Mouse (Mus musculus) intestine, embryonic 16.5 days (tissue): ENCODE data around the gene St7. TPM values are rescaled to one million over a fixed set of nuclear protein-coding genes. Genes with fewer than 3 reads are reported as not detected.

ENCODE experiments used
- ATAC-seq: fragments of 200-750 bp; cut with Nextera tagmentation; 2 replicates; pipeline ENCODE4 v1.8.0; 2017; ENCODE audit warnings: moderate TSS enrichment, moderate library complexity
- H3K27ac ChIP-seq: fragments of 300-500 bp; sonication (generic); 2 replicates; pipeline ENCODE4 v1.5.1; 2014; ENCODE audit warnings: mild to moderate bottlenecking, low read length
- H3K27me3 ChIP-seq: fragments of 300-500 bp; sonication (generic); replicated peaks from 2 replicates; pipeline ENCODE4 v1.6.1; 2014; ENCODE audit warnings: low read length, control low read depth, mixed read lengths; ENCODE audit not compliant: control insufficient read depth, insufficient read depth
- H3K36me3 ChIP-seq: fragments of 300-500 bp; sonication (generic); 2 replicates; pipeline ENCODE4 v1.6.1; 2014; ENCODE audit warnings: low read length, control low read depth; ENCODE audit not compliant: control insufficient read depth, insufficient read depth
- H3K4me1 ChIP-seq: fragments of 300-500 bp; sonication (generic); 2 replicates; pipeline ENCODE4 v1.6.1; 2014; ENCODE audit warnings: low read length, control low read depth, mixed read lengths; ENCODE audit not compliant: control insufficient read depth, insufficient read depth
- H3K4me2 ChIP-seq: fragments of 300-500 bp; sonication (generic); 2 replicates; pipeline ENCODE4 v1.6.1; 2014; ENCODE audit warnings: low read depth, low read length, control low read depth
- H3K4me3 ChIP-seq: fragments of 300-500 bp; sonication (generic); 2 replicates; pipeline ENCODE4 v1.5.1; 2014; ENCODE audit warnings: mild to moderate bottlenecking, low read length
- H3K9ac ChIP-seq: fragments of 300-500 bp; sonication (generic); 2 replicates; pipeline ENCODE4 v1.6.1; 2014; ENCODE audit warnings: low read depth, low read length
- H3K9me3 ChIP-seq: fragments of 300-500 bp; sonication (generic); 2 replicates; pipeline ENCODE4 v1.6.1; 2016; ENCODE audit warnings: low read length, control low read depth; ENCODE audit not compliant: control insufficient read depth
- WGBS: fragments of 180-500 bp; shearing (Covaris S2); extraction: QIAGEN DNeasy Blood & Tissue Kit; methylation state at CpG from one replicate; pipeline ENCODE4 v1.1.7; 2014; 5-methylcytosine and 5-hydroxymethylcytosine counted together
- polyA plus RNA-seq: library from polyadenylated mRNA; unstranded; fragments of >200 nt; fragmentation: Nextera tagmentation; extraction: Ambion mirVana; gene quantifications from 2 replicates; pipeline ENCODE4 v1.2.1, GENCODE M21; 2015

The St7 gene
- polyA plus RNA-seq, 1 experiment from 2014 or later, result 20.5 TPM

- Histone ChIP-seq H3K9me3 (no peaks in the 10 kb centered on the region), H3K4me3 (no peak overlapping the region), H3K27me3 (no peaks in the 10 kb centered on the region), H3K4me2 (no peak overlapping the region), H3K36me3 (no peaks in the 10 kb centered on the region), H3K9ac (no peak overlapping the region), H3K27ac (no peak overlapping the region), H3K4me1 (peaks cover 8% of the 10 kb centered on the region)
- ATAC-seq, result no peak
- 86% methylated on average over 13 of the region's 13 CpGs for WGBS
Observed at GRCm38 (mm10) chr6:17747724-17748123, 55.0 kb downstream of the St7 start.

GRCm38 (mm10) chr6:17748866-17749582 lies 56.3 kb downstream of the St7 start:
- Histone ChIP-seq H3K9me3 (no peaks in the 10 kb centered on the region), H3K27me3 (no peaks in the 10 kb centered on the region), H3K36me3 (no peaks in the 10 kb centered on the region), H3K4me2 (peak overlapping the region; percentile 82), H3K9ac (peak overlapping the region; percentile 65), H3K4me1 (peaks cover 8% of the 10 kb centered on the region), H3K27ac (peak overlapping the region; percentile 45; the same call in 1 of the 2 replicates), H3K4me3 (peak overlapping the region; percentile 51)
- peak; percentile 99 for ATAC-seq
- 7% methylated on average over 18 of the region's 18 CpGs for WGBS

- H3K36me3 ChIP-seq, result no peaks in the 10 kb centered on the region
Observed at GRCm38 (mm10) chr6:17749596-17749995, 56.9 kb downstream of the St7 start.

GRCm38 (mm10) chr6:17750041-17750660 lies 57.4 kb downstream of the St7 start:
- Histone ChIP-seq H3K27me3 (no peaks in the 10 kb centered on the region), H3K9me3 (no peaks in the 10 kb centered on the region), H3K36me3 (no peaks in the 10 kb centered on the region), H3K4me3 (no peak overlapping the region), H3K27ac (no peak overlapping the region), H3K4me1 (peaks cover 8% of the 10 kb centered on the region), H3K9ac (no peak overlapping the region), H3K4me2 (no peak overlapping the region)
- 73% methylated on average over 9 of the region's 9 CpGs for WGBS
- ATAC-seq, result no peak

More at GRCm38 (mm10) chr6:17749596-17749995, 56.9 kb downstream of the St7 start:
- 64% methylated on average over 3 of the region's 3 CpGs for WGBS
- Histone ChIP-seq H3K4me3 (peak overlapping the region; percentile 51), H3K9ac (0 out of 2 replicates have a peak overlapping the region, but pooled peaks have one; percentile 65), H3K9me3 (no peaks in the 10 kb centered on the region), H3K27ac (no peak overlapping the region), H3K27me3 (no peaks in the 10 kb centered on the region), H3K4me1 (peaks cover 8% of the 10 kb centered on the region), H3K4me2 (peak overlapping the region; percentile 82; the same call in 1 of the 2 replicates)
- no peak for ATAC-seq

- no peak overlapping the region for H3K4me3 ChIP-seq
- no peaks in the 10 kb centered on the region for H3K27me3 ChIP-seq
- H3K36me3 ChIP-seq, result no peaks in the 10 kb centered on the region
- H3K27ac ChIP-seq, result no peak overlapping the region
- H3K9me3 ChIP-seq, result no peaks in the 10 kb centered on the region
- no peak overlapping the region for H3K9ac ChIP-seq
- no peak overlapping the region for H3K4me2 ChIP-seq
- H3K4me1 ChIP-seq, result peaks cover 10% of the 10 kb centered on the region
- 79% methylated on average over 6 of the region's 6 CpGs for WGBS
- ATAC-seq, result no peak
Observed at GRCm38 (mm10) chr6:17750957-17751356, 58.2 kb downstream of the St7 start.

GRCm38 (mm10) chr6:17755902-17756301 lies 63.2 kb downstream of the St7 start:
- H3K27ac ChIP-seq, result no peak overlapping the region
- no peak overlapping the region for H3K4me3 ChIP-seq
- H3K4me2 ChIP-seq, result no peak overlapping the region
- ATAC-seq, result 0 out of 2 replicates have a peak, but pooled peaks have one; percentile 36
- H3K4me1 ChIP-seq, result peaks cover 2% of the 10 kb centered on the region; the same call in 1 of the 2 replicates
- WGBS, result 64% methylated on average over 6 of the region's 6 CpGs
- no peaks in the 10 kb centered on the region for H3K27me3 ChIP-seq
- H3K36me3 ChIP-seq, result no peaks in the 10 kb centered on the region
- no peak overlapping the region for H3K9ac ChIP-seq
- H3K9me3 ChIP-seq, result no peaks in the 10 kb centered on the region

- H3K9ac ChIP-seq, result no peak overlapping the region
- H3K27me3 ChIP-seq, result no peaks in the 10 kb centered on the region
- H3K27ac ChIP-seq, result no peak overlapping the region
- peaks cover 2% of the 10 kb centered on the region; the same call in 1 of the 2 replicates for H3K4me1 ChIP-seq
- ATAC-seq, result no peak
- WGBS, result 81% methylated on average over 4 of the region's 4 CpGs
- H3K4me3 ChIP-seq, result no peak overlapping the region
- H3K9me3 ChIP-seq, result no peaks in the 10 kb centered on the region
- H3K36me3 ChIP-seq, result no peaks in the 10 kb centered on the region
- H3K4me2 ChIP-seq, result no peak overlapping the region
Observed at GRCm38 (mm10) chr6:17758568-17758967, 65.8 kb downstream of the St7 start.

- no peaks in the 10 kb centered on the region for H3K27me3 ChIP-seq
- H3K36me3 ChIP-seq, result no peaks in the 10 kb centered on the region
- no peak for ATAC-seq
- H3K9me3 ChIP-seq, result no peaks in the 10 kb centered on the region
- H3K27ac ChIP-seq, result no peak overlapping the region
- 64% methylated on average over 9 of the region's 9 CpGs for WGBS
- no peak overlapping the region for H3K4me3 ChIP-seq
- H3K9ac ChIP-seq, result no peak overlapping the region
- no peaks in the 10 kb centered on the region for H3K4me1 ChIP-seq
- no peak overlapping the region for H3K4me2 ChIP-seq
Observed at GRCm38 (mm10) chr6:17763963-17764659, 71.4 kb downstream of the St7 start.

- Histone ChIP-seq H3K9ac (no peak overlapping the region), H3K27ac (no peak overlapping the region), H3K4me1 (no peaks in the 10 kb centered on the region), H3K4me3 (no peak overlapping the region), H3K36me3 (no peaks in the 10 kb centered on the region), H3K4me2 (no peak overlapping the region), H3K9me3 (no peaks in the 10 kb centered on the region), H3K27me3 (no peaks in the 10 kb centered on the region)
- WGBS, result 73% methylated on average over 2 of the region's 2 CpGs
- ATAC-seq, result no peak
Observed at GRCm38 (mm10) chr6:17764660-17764998, 71.9 kb downstream of the St7 start.
